Mouse (Mus musculus) CD4-positive, CD25-positive, alpha-beta regulatory T cell, adult 9 weeks (primary cell): Measurements from ENCODE around the gene Vmn1r112. TPM values are rescaled to one million over a fixed set of nuclear protein-coding genes. Genes with fewer than 3 reads are reported as not detected.

Source experiments
- polyA plus RNA-seq: library from polyadenylated mRNA; unstranded; fragments of 100-300 nt; shearing (Covaris generic); gene quantifications from one replicate; pipeline ENCODE4 v1.2.1, GENCODE M21; 2017

Vmn1r112 gene
- polyA plus RNA-seq: not detected

DNA sequence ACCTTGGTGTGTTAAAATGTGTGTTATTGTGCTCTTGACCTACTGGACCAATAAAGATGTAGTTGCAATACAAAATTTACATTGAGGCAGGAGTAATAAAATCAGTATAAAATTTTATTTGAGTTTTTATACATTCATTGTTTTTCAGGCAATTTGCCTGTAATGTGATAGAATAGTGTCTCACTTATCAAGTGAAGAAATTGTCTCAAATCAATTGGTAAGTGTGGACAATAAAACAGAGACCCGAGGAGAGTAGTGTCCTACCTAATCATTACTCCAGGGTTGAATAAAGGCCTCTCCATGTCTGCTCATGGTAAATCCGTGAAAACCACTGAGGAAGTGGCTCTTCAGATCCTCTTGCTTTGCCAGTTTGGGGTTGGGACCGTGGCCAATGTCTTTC, at the start of gene Vmn1r112:
Gene Vmn1r112 (plus strand): TSS at position 301 of the 400 bp plus-strand sequence.

DNA sequence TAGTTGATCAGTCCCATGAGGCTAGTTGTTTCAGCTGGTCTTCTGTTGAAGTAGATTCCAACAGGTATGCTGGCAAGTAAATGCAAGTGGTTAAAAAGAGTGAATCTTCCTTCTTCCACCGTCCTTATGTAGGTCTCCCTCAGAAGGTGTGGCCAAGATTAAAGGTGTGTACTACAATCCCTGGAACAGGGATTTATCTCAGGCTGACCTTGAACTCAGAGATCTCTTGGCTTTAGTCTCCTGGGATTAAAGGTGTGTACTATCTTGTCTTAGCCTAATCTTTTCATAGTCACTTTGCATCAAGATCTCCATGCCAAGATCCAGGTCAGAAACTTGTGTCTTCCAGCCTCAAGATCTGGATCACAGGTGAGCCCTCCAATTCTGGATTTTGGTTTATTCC, 40.5 kb upstream of the Vmn1r112 start, which contains the start of gene Gm10668:
Gene Gm10668 (minus strand): TSS at position 101 of the 400 bp plus-strand sequence.

DNA sequence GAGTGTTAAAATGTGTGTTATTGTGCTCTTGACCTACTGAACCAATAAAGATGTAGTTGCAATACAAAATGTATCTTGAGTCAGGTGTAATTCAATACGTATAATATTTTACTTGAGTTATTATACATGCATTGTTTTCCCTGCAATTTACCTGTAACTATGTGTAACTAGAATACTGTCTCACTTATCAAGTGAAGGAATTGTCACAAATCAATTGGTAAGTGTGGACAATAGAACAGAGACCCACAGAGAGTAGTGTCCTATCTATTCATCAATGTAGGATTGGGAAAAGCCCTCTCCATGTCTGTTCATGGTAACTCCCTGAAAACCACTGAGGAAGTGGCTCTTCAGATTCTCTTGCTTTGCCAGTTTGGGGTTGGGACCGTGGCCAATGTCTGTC, 16.0 kb downstream of the Vmn1r112 start, which contains the start of gene Vmn1r113:
Gene Vmn1r113 (plus strand): TSS at position 301 of the 400 bp plus-strand sequence.

DNA sequence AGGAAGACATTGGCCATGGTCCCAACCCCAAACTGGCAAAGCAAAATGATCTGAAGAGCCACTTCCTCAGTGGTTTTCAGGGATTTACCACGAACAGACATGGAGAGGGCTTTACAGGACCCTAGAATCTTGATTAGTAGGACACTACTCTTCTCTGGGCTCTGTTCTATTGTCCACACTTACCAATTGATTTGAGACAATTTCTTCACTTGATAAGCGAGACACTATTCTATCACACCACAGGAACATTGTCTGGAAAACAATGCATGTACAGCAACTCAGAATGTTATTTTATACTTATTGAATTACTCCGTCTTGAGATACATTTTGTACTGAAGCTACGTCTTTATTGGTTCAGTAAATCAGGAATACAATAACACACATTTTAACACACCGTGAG, 41.1 kb downstream of the Vmn1r112 start, which contains the start of gene Vmn1r114:
Gene Vmn1r114 (minus strand): TSS at position 101 of the 400 bp plus-strand sequence.

Other genes with a start within 250 kb of the Vmn1r112 start
- gene Vmn1r104, start 237.3 kb upstream of the Vmn1r112 start, polyA plus RNA-seq: not detected
- not detected for gene Gm5726, start 225.4 kb upstream of the Vmn1r112 start, polyA plus RNA-seq
- gene Gm4141, start 194.9 kb upstream of the Vmn1r112 start, polyA plus RNA-seq: not detected
- not detected for gene Gm4513, start 172.2 kb upstream of the Vmn1r112 start, polyA plus RNA-seq
- gene Vmn1r107, start 102.3 kb upstream of the Vmn1r112 start, polyA plus RNA-seq: not detected
- gene Vmn1r111, start 68.0 kb upstream of the Vmn1r112 start, polyA plus RNA-seq: not detected
- gene Gm10668, start 40.6 kb upstream of the Vmn1r112 start, polyA plus RNA-seq: not detected
- not detected for gene Vmn1r113, start 16.1 kb downstream of the Vmn1r112 start, polyA plus RNA-seq
- gene Vmn1r114, start 41.0 kb downstream of the Vmn1r112 start, polyA plus RNA-seq: not detected
- not detected for gene Vmn1r115, start 73.8 kb downstream of the Vmn1r112 start, polyA plus RNA-seq
- not detected for gene Vmn1r116, start 101.1 kb downstream of the Vmn1r112 start, polyA plus RNA-seq
- not detected for gene Vmn1r117, start 112.9 kb downstream of the Vmn1r112 start, polyA plus RNA-seq
- not detected for gene Vmn1r118, start 141.2 kb downstream of the Vmn1r112 start, polyA plus RNA-seq
- gene Vmn1r119, start 241.3 kb downstream of the Vmn1r112 start, polyA plus RNA-seq: not detected